Mouse (Mus musculus) forebrain, postnatal 0 days (tissue): ENCODE results near the gene Rpp30. TPM values are rescaled to one million over a fixed set of nuclear protein-coding genes. Genes with fewer than 3 reads are reported as not detected.
A peak's percentile ranks its signal among the peaks of the same experiment; 100 is the strongest.

Experiments used
- ATAC-seq: fragments of 200-750 bp; cut with Nextera tagmentation; 2 replicates; pipeline ENCODE4 v1.8.0; 2017; ENCODE audit warnings: mild to moderate bottlenecking, moderate library complexity
- DNase-seq: peaks from one replicate; pipeline ENCODE4 v3.0.0-alpha.2; 2015
- H3K27ac ChIP-seq: fragments of 300-500 bp; sonication (generic); 2 replicates; pipeline ENCODE4 v1.5.1; 2014; ENCODE audit warnings: low read depth, mild to moderate bottlenecking, antibody characterized with exemption, low read length, moderate library complexity, mixed read lengths
- H3K27me3 ChIP-seq: fragments of 300-500 bp; sonication (generic); 2 replicates; pipeline ENCODE4 v1.6.1; 2014; ENCODE audit warnings: mild to moderate bottlenecking, low read length, mixed read lengths; ENCODE audit not compliant: insufficient read depth
- H3K36me3 ChIP-seq: fragments of 300-500 bp; sonication (generic); 2 replicates; pipeline ENCODE4 v1.6.1; 2014; ENCODE audit warnings: mild to moderate bottlenecking, moderate library complexity; ENCODE audit not compliant: insufficient read depth
- H3K4me1 ChIP-seq: fragments of 300-500 bp; sonication (generic); 2 replicates; pipeline ENCODE4 v1.6.1; 2014; ENCODE audit warnings: antibody characterized with exemption; ENCODE audit not compliant: insufficient read depth
- H3K4me2 ChIP-seq: fragments of 300-500 bp; sonication (generic); 2 replicates; pipeline ENCODE4 v1.6.1; 2014; ENCODE audit warnings: low read depth, mild to moderate bottlenecking, moderate library complexity
- H3K4me3 ChIP-seq: fragments of 300-500 bp; sonication (generic); 2 replicates; pipeline ENCODE4 v1.5.1; 2014; ENCODE audit warnings: low read depth, low read length, mixed read lengths
- H3K9ac ChIP-seq: fragments of 300-500 bp; sonication (generic); 2 replicates; pipeline ENCODE4 v1.6.1; 2014; ENCODE audit warnings: mild to moderate bottlenecking
- H3K9me3 ChIP-seq: fragments of 300-500 bp; sonication (generic); 2 replicates; pipeline ENCODE4 v1.6.1; 2016; ENCODE audit warnings: low read length
- CTCF ChIP-seq: sonication (generic); IDR thresholded peaks from 2 replicates; pipeline ENCODE4 v1.5.1; 2016; ENCODE audit warnings: antibody characterized with exemption, control low read depth, low read depth
- WGBS: fragments of 180-500 bp; shearing (Covaris S2); extraction: QIAGEN DNeasy Blood & Tissue Kit; methylation state at CpG from one replicate; pipeline ENCODE4 v1.1.7; 2014; 5-methylcytosine and 5-hydroxymethylcytosine counted together
- polyA plus RNA-seq: library from polyadenylated mRNA; unstranded; fragments of >200 nt; fragmentation: Nextera tagmentation; extraction: Ambion mirVana; gene quantifications from 2 replicates; pipeline ENCODE4 v1.2.1, GENCODE M21; 2015
- total RNA-seq: library from RNA; depleted of rRNA; stranded (reverse); fragments of >200 nt; gene quantifications from 2 replicates; pipeline ENCODE4 v1.2.3, GENCODE M21; 2014; rRNA removed

Gene Rpp30
- total RNA-seq = 30.5 and 32.1 TPM in 2 replicates
- polyA plus RNA-seq = 81.5 and 85.7 TPM in 2 replicates

GRCm38 (mm10) chr19:36083262-36084225 lies at the start of gene Rpp30:
Gene Rpp30, plus strand, starts transcription at chr19:36083716.
- ATAC-seq (peak; percentile 97), DNase-seq (peak; percentile 94)
- Histone ChIP-seq H3K4me2 (peak within 1 kb of the TSS; percentile 76), H3K9me3 (no peaks in the 10 kb centered on the region), H3K4me1 (peaks cover 4% of the 10 kb centered on the region; the same call in 1 of the 2 replicates), H3K36me3 (peaks cover 8% of the 10 kb centered on the region), H3K27ac (peak within 1 kb of the TSS; percentile 66), H3K9ac (peak within 1 kb of the TSS; percentile 65), H3K4me3 (peak within 1 kb of the TSS; percentile 58), H3K27me3 (no peaks in the 10 kb centered on the region)
- 3% methylated on average over 34 of the region's 34 CpGs for WGBS
- peak; percentile 34 for TF ChIP-seq CTCF

DNA sequence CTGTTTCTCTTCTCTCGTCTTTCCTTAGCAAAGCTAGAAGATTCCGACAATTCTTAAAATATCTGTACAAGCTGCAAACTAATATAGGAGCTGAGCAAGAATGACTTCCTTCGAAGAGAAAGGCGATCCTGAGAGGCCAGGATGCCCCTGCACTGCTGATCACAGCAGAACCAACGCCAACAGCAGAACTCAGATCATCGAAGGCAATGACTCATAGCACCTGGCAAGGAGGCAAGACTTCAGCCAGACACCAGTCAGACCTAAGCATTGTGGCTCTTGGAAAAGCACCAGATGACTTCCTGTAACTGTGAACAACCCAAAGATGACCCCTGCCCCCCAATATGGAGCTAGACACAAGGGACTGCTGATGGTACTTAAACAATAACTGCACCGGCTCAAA lies 37.5 kb upstream of the Rpp30 start:
- DNase-seq (no peak), ATAC-seq (no peak)
- Histone ChIP-seq H3K9me3 (no peaks in the 10 kb centered on the region), H3K9ac (no peak overlapping the region), H3K4me3 (no peak overlapping the region), H3K27ac (no peak overlapping the region), H3K4me1 (no peaks in the 10 kb centered on the region), H3K4me2 (no peak overlapping the region), H3K36me3 (no peaks in the 10 kb centered on the region), H3K27me3 (no peaks in the 10 kb centered on the region)
- no peak for TF ChIP-seq CTCF
- 80% methylated on average over 7 of the region's 7 CpGs for WGBS

- DNase-seq = peak; percentile 24
- ATAC-seq = peak; percentile 26
- no peaks in the 10 kb centered on the region for H3K9me3 ChIP-seq
- no peaks in the 10 kb centered on the region for H3K4me1 ChIP-seq
- no peak overlapping the region for H3K27ac ChIP-seq
- no peak for TF ChIP-seq CTCF
- peak overlapping the region; percentile 50 for H3K9ac ChIP-seq
- H3K27me3 ChIP-seq = peaks cover 8% of the 10 kb centered on the region; the same call in 1 of the 2 replicates
- no peaks in the 10 kb centered on the region for H3K36me3 ChIP-seq
- peak overlapping the region; percentile 90 for H3K4me2 ChIP-seq
- 9% methylated on average over 49 of the region's 49 CpGs for WGBS
- H3K4me3 ChIP-seq = peak overlapping the region; percentile 64
These were observed 26.9 kb upstream of the Rpp30 start for GRCm38 (mm10) chr19:36056502-36057221.

GRCm38 (mm10) chr19:36057231-36057811 lies 26.2 kb upstream of the Rpp30 start, which contains the start of gene Htr7:
Gene Htr7, minus strand, starts transcription at chr19:36057507.
- no peaks in the 10 kb centered on the region for H3K36me3 ChIP-seq
- H3K27me3 ChIP-seq = peaks cover 8% of the 10 kb centered on the region; the same call in 1 of the 2 replicates
- peak within 1 kb of the TSS; percentile 64 for H3K4me3 ChIP-seq
- no peak within 1 kb of the TSS for H3K27ac ChIP-seq
- peak; percentile 91 for ATAC-seq
- H3K9ac ChIP-seq = peak within 1 kb of the TSS; percentile 50
- DNase-seq = peak; percentile 39
- H3K9me3 ChIP-seq = no peaks in the 10 kb centered on the region
- peak; percentile 29 for TF ChIP-seq CTCF
- peak within 1 kb of the TSS; percentile 90 for H3K4me2 ChIP-seq
- under 1% methylated on average over 51 of the region's 86 CpGs for WGBS
- H3K4me1 ChIP-seq = no peaks in the 10 kb centered on the region

DNA sequence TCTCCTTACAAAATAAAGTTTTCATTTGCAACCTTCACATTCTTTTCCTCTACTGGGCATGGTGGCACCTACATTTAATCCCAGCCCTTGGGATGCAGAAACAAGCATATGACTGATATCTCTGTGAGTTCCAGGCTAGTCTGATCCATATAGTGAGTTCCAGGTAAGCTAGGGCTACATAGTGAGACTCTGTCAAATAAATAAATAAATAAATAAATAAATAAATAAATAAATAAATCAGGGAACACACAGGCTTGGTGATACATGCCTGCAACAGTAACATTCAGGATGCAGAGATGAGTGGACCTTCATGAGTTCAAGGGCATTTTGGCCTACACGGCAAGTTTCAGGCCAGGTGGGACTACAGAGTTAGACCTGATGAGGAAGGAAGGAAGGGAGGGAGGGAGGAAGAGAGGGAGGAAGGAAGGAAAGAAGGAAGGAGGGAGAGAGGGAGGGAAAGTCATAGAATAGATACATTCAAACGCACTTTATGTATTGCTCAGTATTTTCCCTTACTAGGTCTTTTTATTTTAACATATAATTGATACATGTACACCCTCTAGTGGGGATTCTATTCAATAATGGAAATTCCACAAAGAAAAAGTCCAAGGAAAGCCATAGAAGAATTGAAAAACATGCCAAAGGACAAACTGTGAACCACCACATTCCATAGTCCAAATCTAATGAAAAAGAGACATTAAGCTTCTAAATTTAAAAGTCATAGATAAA lies 20.6 kb upstream of the Rpp30 start:
- Histone ChIP-seq H3K36me3 (no peaks in the 10 kb centered on the region), H3K27ac (no peak overlapping the region), H3K9me3 (no peaks in the 10 kb centered on the region), H3K4me3 (no peak overlapping the region), H3K4me2 (no peak overlapping the region), H3K27me3 (no peaks in the 10 kb centered on the region), H3K4me1 (no peaks in the 10 kb centered on the region), H3K9ac (no peak overlapping the region)
- WGBS = 56% methylated on average over 2 of the region's 2 CpGs
- DNase-seq (peak; percentile 34), ATAC-seq (peak; percentile 29; the same call in 1 of the 2 replicates)
- peak; percentile 52 for TF ChIP-seq CTCF
